Mouse (Mus musculus) liver, embryonic 14.5 days (tissue): Measurements from ENCODE around the gene Unc80. TPM values are rescaled to one million over a fixed set of nuclear protein-coding genes. Genes with fewer than 3 reads are reported as not detected.

Experiments used
- ATAC-seq: fragments of 200-750 bp; cut with Nextera tagmentation; 2 replicates; pipeline ENCODE4 v1.8.0; 2017; ENCODE audit warnings: moderate number of reproducible peaks, mild to moderate bottlenecking, moderate library complexity; ENCODE audit not compliant: insufficient read depth
- DNase-seq, 3 experiments: peaks; one replicate each; pipeline ENCODE4 v3.0.0-alpha.2; 2012 to 2013; ENCODE audit warnings: low read depth in 3 of 3, low spot score in 3 of 3
- H3K27ac ChIP-seq: fragments of 300-500 bp; sonication (generic); 2 replicates; pipeline ENCODE4 v1.5.1; 2014; ENCODE audit warnings: moderate library complexity, mild to moderate bottlenecking, control low read depth, inconsistent platforms
- H3K27me3 ChIP-seq: fragments of 300-500 bp; sonication (generic); 2 replicates; pipeline ENCODE4 v1.6.1; 2014; ENCODE audit warnings: mild to moderate bottlenecking, low read length, moderate library complexity; ENCODE audit not compliant: control insufficient read depth, insufficient read depth
- H3K36me3 ChIP-seq: fragments of 300-500 bp; sonication (generic); replicated peaks from 2 replicates; pipeline ENCODE4 v1.6.1; 2014; ENCODE audit warnings: low read depth; ENCODE audit not compliant: control insufficient read depth, insufficient read depth
- H3K4me1 ChIP-seq, 2 experiments: fragments of 200-500 bp in 1 of 2; fragments of 300-500 bp in 1 of 2; sonication (generic) in 1 of 2; replicated peaks; 2 replicates each; pipeline ENCODE4 v1.6.1; 2012 to 2014; ENCODE audit warnings: antibody characterized with exemption in 1 of 2, inconsistent platforms in 1 of 2, low read length in 1 of 2; ENCODE audit not compliant: control insufficient read depth in 2 of 2, insufficient read depth in 2 of 2
- H3K4me2 ChIP-seq: fragments of 300-500 bp; sonication (generic); 2 replicates; pipeline ENCODE4 v1.6.1; 2014; ENCODE audit warnings: low read depth, mild to moderate bottlenecking, control low read depth, moderate library complexity
- H3K4me3 ChIP-seq, 2 experiments: fragments of 200-500 bp in 1 of 2; fragments of 300-500 bp in 1 of 2; sonication (generic) in 1 of 2; 2 replicates each; pipeline ENCODE4 v1.5.1; 2012 to 2014; ENCODE audit warnings: low read depth in 2 of 2, low read length in 2 of 2, mild to moderate bottlenecking in 2 of 2, control low read depth in 1 of 2, inconsistent platforms in 1 of 2, moderate library complexity in 1 of 2; ENCODE audit not compliant: insufficient read depth in 1 of 2
- H3K9ac ChIP-seq: fragments of 300-500 bp; sonication (generic); replicated peaks from 2 replicates; pipeline ENCODE4 v1.6.1; 2014; ENCODE audit warnings: mild to moderate bottlenecking, control low read depth, moderate library complexity
- H3K9me3 ChIP-seq: fragments of 300-500 bp; sonication (generic); 2 replicates; pipeline ENCODE4 v1.6.1; 2016; ENCODE audit warnings: low read length, mixed read lengths; ENCODE audit not compliant: control insufficient read depth
- CTCF ChIP-seq: IDR thresholded peaks from 2 replicates; pipeline ENCODE4 v1.5.1; 2016; ENCODE audit warnings: antibody characterized with exemption, low read depth, control low read depth
- EP300 ChIP-seq: IDR thresholded peaks from 2 replicates; pipeline ENCODE4 v1.6.1; 2016; ENCODE audit warnings: antibody characterized with exemption, low read depth
- WGBS: fragments of 180-500 bp; shearing (Covaris S2); extraction: QIAGEN DNeasy Blood & Tissue Kit; methylation state at CpG from one replicate; pipeline ENCODE4 v1.1.7; 2014; ENCODE audit not compliant: insufficient replicate concordance; 5-methylcytosine and 5-hydroxymethylcytosine counted together
- polyA plus RNA-seq, 2 experiments: library from polyadenylated mRNA; depleted of rRNA in 1 of 2; stranded (reverse) in 1 of 2; unstranded in 1 of 2; fragments of >200 nt; fragmentation: Nextera tagmentation in 1 of 2; extraction: Ambion mirVana in 1 of 2; gene quantifications; 2 replicates each; pipeline versions ENCODE4 v1.2.1 to v1.2.3; 2012 to 2014

Gene Unc80
- polyA plus RNA-seq, 2 experiments: 0.01 TPM; not detected in 1

- WGBS: 60% methylated on average over 4 of the region's 4 CpGs
- ATAC-seq: no peak
These were observed 7.3 kb upstream of the Unc80 start for GRCm38 (mm10) chr1:66460850-66461249.

GRCm38 (mm10) chr1:66468704-66469020 is 495 bp downstream of the Unc80 start:
- no peak for ATAC-seq

More at GRCm38 (mm10) chr1:66460850-66461249, 7.3 kb upstream of the Unc80 start:
- H3K4me1 ChIP-seq: no peaks in the 10 kb centered on the region
- H3K27me3 ChIP-seq: no peaks in the 10 kb centered on the region
- no peak for DNase-seq
- TF ChIP-seq CTCF: no peak
- no peaks in the 10 kb centered on the region for H3K9me3 ChIP-seq
- H3K36me3 ChIP-seq: no peaks in the 10 kb centered on the region
- no peak overlapping the region for H3K9ac ChIP-seq
- no peak overlapping the region for H3K4me3 ChIP-seq
- H3K27ac ChIP-seq: no peak overlapping the region
- no peak overlapping the region for H3K4me2 ChIP-seq

GRCm38 (mm10) chr1:66482751-66483150 is 14.6 kb downstream of the Unc80 start:
- Histone ChIP-seq H3K36me3 (no peaks in the 10 kb centered on the region), H3K27me3 (no peaks in the 10 kb centered on the region), H3K9me3 (no peaks in the 10 kb centered on the region), H3K4me2 (no peak overlapping the region), H3K4me1 (no peaks in the 10 kb centered on the region), H3K9ac (no peak overlapping the region), H3K4me3 (no peak overlapping the region), H3K27ac (no peak overlapping the region)
- no peak for ATAC-seq
- 71% methylated on average over 3 of the region's 3 CpGs for WGBS
- DNase-seq: no peak
- TF ChIP-seq CTCF (no peak), EP300 (no peak)

More at GRCm38 (mm10) chr1:66468704-66469020, 495 bp downstream of the Unc80 start:
- no peaks in the 10 kb centered on the region for H3K4me1 ChIP-seq
- DNase-seq: no peak
- H3K9me3 ChIP-seq: no peaks in the 10 kb centered on the region
- 17% methylated on average over 3 of the region's 3 CpGs for WGBS
- H3K27me3 ChIP-seq: peaks cover 9% of the 10 kb centered on the region
- no peak for TF ChIP-seq EP300
- TF ChIP-seq CTCF: no peak
- H3K9ac ChIP-seq: no peak overlapping the region
- no peaks in the 10 kb centered on the region for H3K36me3 ChIP-seq
- no peak overlapping the region for H3K27ac ChIP-seq
- no peak overlapping the region for H3K4me3 ChIP-seq
- no peak overlapping the region for H3K4me2 ChIP-seq

- H3K9ac ChIP-seq: no peak overlapping the region
- TF ChIP-seq CTCF (no peak), EP300 (no peak)
- ATAC-seq (no peak), DNase-seq (no peak)
- no peak overlapping the region for H3K27ac ChIP-seq
- no peaks in the 10 kb centered on the region for H3K27me3 ChIP-seq
- no peaks in the 10 kb centered on the region for H3K4me1 ChIP-seq
- no peaks in the 10 kb centered on the region for H3K9me3 ChIP-seq
- no peaks in the 10 kb centered on the region for H3K36me3 ChIP-seq
- H3K4me2 ChIP-seq: no peak overlapping the region
- H3K4me3 ChIP-seq: no peak overlapping the region
- 58% methylated on average over 6 of the region's 6 CpGs for WGBS
These were observed 24.9 kb downstream of the Unc80 start for GRCm38 (mm10) chr1:66493064-66493463.

GRCm38 (mm10) chr1:66495310-66496012 is 27.3 kb downstream of the Unc80 start:
- no peaks in the 10 kb centered on the region for H3K36me3 ChIP-seq
- TF ChIP-seq CTCF (no peak), EP300 (no peak)
- no peak overlapping the region for H3K9ac ChIP-seq
- DNase-seq (no peak), ATAC-seq (no peak)
- no peak overlapping the region for H3K4me3 ChIP-seq
- H3K9me3 ChIP-seq: no peaks in the 10 kb centered on the region
- H3K4me1 ChIP-seq: no peaks in the 10 kb centered on the region
- H3K4me2 ChIP-seq: no peak overlapping the region
- WGBS: 55% methylated on average over 3 of the region's 3 CpGs
- H3K27ac ChIP-seq: no peak overlapping the region
- H3K27me3 ChIP-seq: no peaks in the 10 kb centered on the region
